Mouse (Mus musculus) cerebellum, adult 9-11 months (tissue): ENCODE results near the gene Ccdc142.

Source experiments
- DNase-seq: peaks from one replicate; pipeline ENCODE4 v3.0.0; 2022

The Ccdc142 gene

GRCm38 (mm10) chr6:83101316-83101687 is at the start of gene Ccdc142, which contains the start of gene Gm42688:
Gene Ccdc142, plus strand, starts transcription at chr6:83101601.
Gene Gm42688, plus strand, starts transcription at chr6:83101617.
- peak; percentile 94 for DNase-seq

- DNase-seq = peak; percentile 43
These were observed 48.1 kb upstream of the Ccdc142 start for GRCm38 (mm10) chr6:83053136-83053960.

- peak; percentile 97 for DNase-seq
These were observed 47.1 kb upstream of the Ccdc142 start, which contains the start of gene Aup1 for GRCm38 (mm10) chr6:83054074-83054851. Gene Aup1, plus strand, starts transcription at chr6:83054521.

GRCm38 (mm10) chr6:83054871-83055431 is 46.5 kb upstream of the Ccdc142 start, which contains the start of gene Htra2:
Gene Htra2, minus strand, starts transcription at chr6:83055273.
- no peak for DNase-seq

- peak; percentile 42 for DNase-seq
These were observed 43.6 kb upstream of the Ccdc142 start, which contains the start of gene Dqx1 for GRCm38 (mm10) chr6:83057790-83058189. Gene Dqx1, plus strand, starts transcription at chr6:83057844.

GRCm38 (mm10) chr6:83058725-83059124 is 42.7 kb upstream of the Ccdc142 start:
- DNase-seq = no peak

- DNase-seq = no peak
These were observed 35.4 kb upstream of the Ccdc142 start for GRCm38 (mm10) chr6:83065995-83066394.

GRCm38 (mm10) chr6:83066441-83066840 is 35.0 kb upstream of the Ccdc142 start:
- DNase-seq = no peak

GRCm38 (mm10) chr6:83068221-83068620 is 33.2 kb upstream of the Ccdc142 start:
- no peak for DNase-seq

GRCm38 (mm10) chr6:83068706-83069487 is 32.5 kb upstream of the Ccdc142 start:
- no peak for DNase-seq

GRCm38 (mm10) chr6:83069488-83070246 is 31.7 kb upstream of the Ccdc142 start:
- no peak for DNase-seq

GRCm38 (mm10) chr6:83070247-83070310 is 31.3 kb upstream of the Ccdc142 start, which contains the start of gene Tlx2:
Gene Tlx2, minus strand, starts transcription at chr6:83070293.
- no peak for DNase-seq

GRCm38 (mm10) chr6:83070311-83071219 is 30.8 kb upstream of the Ccdc142 start:
- DNase-seq = no peak

GRCm38 (mm10) chr6:83071220-83071619 is 30.2 kb upstream of the Ccdc142 start:
- DNase-seq = peak; percentile 56

GRCm38 (mm10) chr6:83074979-83075378 is 26.4 kb upstream of the Ccdc142 start:
- DNase-seq = no peak

- DNase-seq = no peak
These were observed 23.6 kb upstream of the Ccdc142 start, which contains the start of gene Pcgf1 for GRCm38 (mm10) chr6:83077630-83078323. Gene Pcgf1, plus strand, starts transcription at chr6:83077869.

GRCm38 (mm10) chr6:83078324-83078858 is 23.0 kb upstream of the Ccdc142 start:
- DNase-seq = peak; percentile 98

GRCm38 (mm10) chr6:83080210-83080609 is 21.2 kb upstream of the Ccdc142 start:
- no peak for DNase-seq

GRCm38 (mm10) chr6:83083497-83083896 is 17.9 kb upstream of the Ccdc142 start:
- DNase-seq = no peak

GRCm38 (mm10) chr6:83084477-83084876 is 16.9 kb upstream of the Ccdc142 start:
- DNase-seq = no peak
